Mouse (Mus musculus): ENCODE measurements around the gene Fbll1.

GRCm38 (mm10) chr11:35801332-35801731 lies 2.6 kb upstream of the Fbll1 start:
- TF ChIP-seq POLR2A (IDR thresholded peaks at IDR 0.05; ENCODE audit: low read depth, low read length), result no peak
- no peak for TF ChIP-seq CTCF (IDR thresholded peaks at IDR 0.05; ENCODE audit: extremely low read depth, insufficient read depth, insufficient read length, insufficient replicate concordance)
